Mouse (Mus musculus) neural tube, embryonic 13.5 days (tissue): ENCODE results near the gene S1pr5. TPM values are rescaled to one million over a fixed set of nuclear protein-coding genes. Genes with fewer than 3 reads are reported as not detected.
"Not testable (repeated sequence)": the region's sequence is repeated elsewhere in the genome, so short reads cannot be mapped to it uniquely, and the experiment has no call there.

Experiments used
- ATAC-seq: fragments of 200-750 bp; cut with Nextera tagmentation; 2 replicates; pipeline ENCODE4 v1.8.0; 2017; ENCODE audit warnings: low read depth, mild to moderate bottlenecking, moderate TSS enrichment, moderate library complexity
- H3K27ac ChIP-seq: fragments of 300-500 bp; sonication (generic); replicated peaks from 2 replicates; pipeline ENCODE4 v1.5.1; 2015; ENCODE audit warnings: moderate library complexity, mild to moderate bottlenecking, inconsistent platforms
- H3K27me3 ChIP-seq: fragments of 300-500 bp; sonication (generic); 2 replicates; pipeline ENCODE4 v1.6.1; 2015; ENCODE audit warnings: mild to moderate bottlenecking, inconsistent platforms
- H3K36me3 ChIP-seq: fragments of 300-500 bp; sonication (generic); 2 replicates; pipeline ENCODE4 v1.6.1; 2015; ENCODE audit warnings: mild to moderate bottlenecking, inconsistent platforms
- H3K4me1 ChIP-seq: fragments of 300-500 bp; sonication (generic); replicated peaks from 2 replicates; pipeline ENCODE4 v1.6.1; 2015; ENCODE audit warnings: inconsistent platforms
- H3K4me2 ChIP-seq: fragments of 300-500 bp; sonication (generic); 2 replicates; pipeline ENCODE4 v1.6.1; 2015; ENCODE audit warnings: inconsistent platforms, mild to moderate bottlenecking, moderate library complexity
- H3K4me3 ChIP-seq: fragments of 300-500 bp; sonication (generic); 2 replicates; pipeline ENCODE4 v1.5.1; 2015; ENCODE audit warnings: mild to moderate bottlenecking, inconsistent platforms
- H3K9ac ChIP-seq: fragments of 300-500 bp; sonication (generic); 2 replicates; pipeline ENCODE4 v1.6.1; 2015; ENCODE audit warnings: moderate library complexity, mild to moderate bottlenecking, inconsistent platforms
- H3K9me3 ChIP-seq: fragments of 300-500 bp; sonication (generic); 2 replicates; pipeline ENCODE4 v1.6.1; 2016; ENCODE audit warnings: inconsistent platforms
- WGBS: fragments of 180-500 bp; shearing (Covaris S2); methylation state at CpG from one replicate; pipeline ENCODE4 v1.1.7; 2015; 5-methylcytosine and 5-hydroxymethylcytosine counted together
- polyA plus RNA-seq: library from polyadenylated mRNA; unstranded; fragments of >200 nt; fragmentation: Nextera tagmentation; extraction: Ambion mirVana; gene quantifications from 2 replicates; pipeline ENCODE4 v1.2.1, GENCODE M21; 2015

S1pr5 gene
- 3.0 and 3.8 TPM in 2 replicates for polyA plus RNA-seq

DNA sequence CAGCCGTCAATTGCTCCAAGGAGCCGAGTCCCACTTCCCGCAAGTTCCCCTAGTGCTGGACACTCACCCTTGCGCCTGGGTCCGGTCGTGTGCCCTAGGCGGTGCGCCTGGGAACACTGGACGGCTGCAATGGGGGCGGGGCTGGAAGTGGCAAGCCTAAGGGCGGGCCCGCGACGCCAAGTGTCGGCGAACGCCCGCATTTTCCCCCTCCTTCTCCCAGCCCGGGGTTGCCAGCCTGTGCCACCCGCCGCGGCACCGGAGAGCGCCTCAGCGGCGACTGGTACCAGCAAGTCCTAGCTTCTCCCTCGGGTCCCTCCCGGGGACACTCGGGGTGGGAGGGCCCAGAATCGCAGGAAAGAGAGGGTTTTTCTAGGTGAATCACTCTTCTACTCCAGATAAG, at the start of gene S1pr5:
Gene S1pr5 (minus strand): TSS at position 118 of the 400 bp plus-strand sequence.
- H3K9me3 ChIP-seq: no peaks in the 10 kb centered on the region
- H3K36me3 ChIP-seq: no peaks in the 10 kb centered on the region
- H3K4me1 ChIP-seq: peaks cover 27% of the 10 kb centered on the region
- H3K27me3 ChIP-seq: peaks cover 98% of the 10 kb centered on the region
- no peak for ATAC-seq
- H3K4me2 ChIP-seq: peak within 1 kb of the TSS; percentile 30
- peak within 1 kb of the TSS; percentile 21 for H3K4me3 ChIP-seq
- H3K27ac ChIP-seq: no peak within 1 kb of the TSS
- H3K9ac ChIP-seq: no peak within 1 kb of the TSS
- 1% methylated on average over 28 of the region's 30 CpGs for WGBS

DNA sequence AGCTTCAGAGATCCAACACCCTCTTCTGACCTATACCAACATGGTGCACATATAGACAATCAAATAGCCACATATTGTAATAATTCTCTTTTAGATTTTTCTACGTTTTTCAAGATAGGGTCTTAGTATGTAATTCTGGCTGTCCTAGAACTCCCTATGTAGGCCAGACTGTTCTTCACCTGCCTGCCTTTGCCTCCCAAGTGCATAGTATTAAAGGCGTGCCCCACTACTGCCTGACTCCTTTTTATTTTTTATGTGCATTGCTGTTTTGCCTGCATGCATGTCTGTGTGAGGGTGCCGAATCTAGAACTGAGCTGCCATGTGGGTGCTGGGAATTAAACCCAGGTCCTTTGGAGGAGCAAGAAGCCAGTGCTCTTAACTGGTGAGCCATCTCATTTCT, 44.0 kb upstream of the S1pr5 start:
- H3K4me1 ChIP-seq: peaks cover 29% of the 10 kb centered on the region
- H3K4me3 ChIP-seq: no peak overlapping the region
- no peak overlapping the region for H3K27ac ChIP-seq
- WGBS: 98% methylated on average over 3 of the region's 3 CpGs
- no peak overlapping the region for H3K9ac ChIP-seq
- no peaks in the 10 kb centered on the region for H3K9me3 ChIP-seq
- H3K4me2 ChIP-seq: no peak overlapping the region
- H3K27me3 ChIP-seq: no peaks in the 10 kb centered on the region
- no peak for ATAC-seq
- H3K36me3 ChIP-seq: no peaks in the 10 kb centered on the region

DNA sequence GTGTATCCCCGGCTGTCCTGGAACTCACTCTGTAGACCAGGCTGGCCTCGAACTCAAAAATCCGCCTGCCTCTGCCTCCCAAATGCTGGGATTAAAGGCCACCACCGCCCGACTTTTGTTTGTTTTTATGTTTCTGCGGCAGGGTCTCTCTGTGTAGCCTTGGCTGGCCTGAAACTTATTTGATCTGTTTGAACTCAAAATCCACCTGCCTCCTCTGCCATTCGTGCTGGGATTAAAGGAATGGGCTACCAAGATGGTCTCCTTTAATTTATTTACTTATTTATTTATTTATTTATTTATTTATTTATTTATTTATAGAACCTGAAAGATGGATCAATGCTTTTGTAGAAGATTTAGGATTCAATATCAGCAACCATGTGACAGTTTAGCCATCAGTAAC, 43.6 kb upstream of the S1pr5 start:
- peak overlapping the region; percentile 23 for H3K9ac ChIP-seq
- 19% methylated on average over 7 of the region's 7 CpGs for WGBS
- peak overlapping the region; percentile 86 for H3K4me2 ChIP-seq
- H3K27ac ChIP-seq: peak overlapping the region; percentile 91; the same call in 1 of the 2 replicates
- not testable (repeated sequence) for ATAC-seq, H3K36me3 ChIP-seq, H3K9me3 ChIP-seq, H3K27me3 ChIP-seq
- peak overlapping the region; percentile 81 for H3K4me3 ChIP-seq
- H3K4me1 ChIP-seq: peaks cover 33% of the 10 kb centered on the region

DNA sequence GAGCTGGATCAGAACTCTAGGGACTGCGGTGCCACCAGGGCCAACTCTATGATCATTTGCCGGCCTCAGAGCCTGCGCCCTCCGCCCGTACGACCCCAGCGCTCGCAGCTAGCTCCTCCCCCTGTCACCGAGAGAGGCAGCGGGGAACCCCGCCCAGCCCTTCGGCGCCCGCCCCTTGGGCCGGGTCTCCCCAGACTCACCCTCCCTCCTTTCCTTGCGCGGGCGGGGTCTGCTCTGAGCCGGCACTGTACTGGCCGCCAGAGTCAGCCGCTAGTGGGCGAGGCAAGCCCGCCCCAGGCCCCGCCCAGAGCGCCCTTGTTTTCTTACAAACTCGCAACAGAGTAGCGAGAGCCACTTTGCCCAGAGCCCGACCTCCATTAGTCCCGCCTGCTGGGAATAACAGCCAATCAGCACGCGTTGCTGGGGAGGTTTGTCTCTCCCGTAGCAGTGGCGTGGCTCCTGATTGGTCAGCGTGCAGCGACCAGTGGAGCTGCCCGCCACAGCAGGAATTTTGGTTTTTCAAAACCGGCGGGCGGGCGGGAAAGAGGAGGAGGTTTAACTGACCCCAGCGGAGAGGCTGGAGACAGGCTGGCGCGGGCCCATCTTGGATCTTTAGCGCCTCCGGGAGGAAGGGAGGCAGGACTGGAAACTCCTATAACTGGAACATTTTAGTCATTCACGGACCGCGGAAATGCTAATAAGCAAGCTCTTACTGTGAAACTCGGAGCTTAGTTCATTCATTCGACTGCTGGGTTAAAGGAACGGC, 43.0 kb upstream of the S1pr5 start, which contains the start of gene Cdkn2d:
Gene Cdkn2d (minus strand): TSS at position 386 of the 766 bp plus-strand sequence.
- ATAC-seq: peak; percentile 95
- Histone ChIP-seq H3K27me3 (no peaks in the 10 kb centered on the region), H3K4me1 (peaks cover 40% of the 10 kb centered on the region), H3K9me3 (no peaks in the 10 kb centered on the region), H3K9ac (peak within 1 kb of the TSS; percentile 87), H3K27ac (peak within 1 kb of the TSS; percentile 91), H3K36me3 (no peaks in the 10 kb centered on the region), H3K4me3 (peak within 1 kb of the TSS; percentile 81), H3K4me2 (peak within 1 kb of the TSS; percentile 86)
- WGBS: under 1% methylated on average over 51 of the region's 51 CpGs

DNA sequence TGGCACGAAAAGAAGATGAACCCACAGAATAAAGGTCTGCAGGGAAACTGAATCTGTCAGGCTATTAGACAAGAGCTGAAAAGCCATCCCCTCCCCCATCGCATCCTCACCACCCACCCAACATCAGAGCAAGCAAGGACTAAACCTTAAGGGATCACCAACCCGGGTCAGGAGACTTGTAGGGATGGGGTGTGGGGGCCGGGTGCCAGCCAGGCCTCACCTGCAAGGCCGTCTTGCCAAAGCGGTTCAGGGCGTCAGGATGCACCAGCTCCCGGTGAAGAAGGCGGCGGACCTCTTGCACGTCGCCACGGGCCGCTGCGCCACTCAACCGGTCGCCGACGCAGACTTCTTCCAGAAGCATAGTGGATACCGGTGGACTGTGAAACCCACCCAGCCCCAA, 42.3 kb upstream of the S1pr5 start:
- Histone ChIP-seq H3K9ac (peak overlapping the region; percentile 87), H3K4me1 (peaks cover 43% of the 10 kb centered on the region), H3K4me3 (peak overlapping the region; percentile 81), H3K27ac (peak overlapping the region; percentile 91), H3K27me3 (no peaks in the 10 kb centered on the region), H3K36me3 (no peaks in the 10 kb centered on the region; the same call in 1 of the 2 replicates), H3K4me2 (peak overlapping the region; percentile 86), H3K9me3 (no peaks in the 10 kb centered on the region)
- no peak; the same call in 1 of the 2 replicates for ATAC-seq
- under 1% methylated on average over 20 of the region's 20 CpGs for WGBS

DNA sequence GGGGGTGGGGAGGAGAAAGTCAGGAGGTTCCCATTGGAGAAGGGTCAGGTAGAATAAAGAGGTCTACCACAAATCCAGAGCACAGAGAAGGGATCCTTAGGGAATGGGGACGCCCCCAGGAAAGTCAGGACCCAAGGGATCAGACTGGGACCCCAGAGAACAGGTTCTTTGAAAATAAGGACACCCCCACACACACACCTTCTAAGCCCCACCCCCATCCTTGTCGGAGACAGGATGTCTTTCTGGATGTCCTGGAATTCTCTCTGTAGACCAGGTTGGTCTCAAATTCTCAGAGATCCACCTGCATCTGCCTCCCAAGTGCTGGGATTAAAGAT, 41.1 kb upstream of the S1pr5 start:
- 88% methylated on average over 2 of the region's 2 CpGs for WGBS
- peak overlapping the region; percentile 81 for H3K4me3 ChIP-seq
- ATAC-seq: no peak
- peaks cover 11% of the 10 kb centered on the region for H3K36me3 ChIP-seq
- H3K27me3 ChIP-seq: no peaks in the 10 kb centered on the region
- H3K4me2 ChIP-seq: peak overlapping the region; percentile 86
- no peak overlapping the region for H3K9ac ChIP-seq
- H3K4me1 ChIP-seq: peaks cover 44% of the 10 kb centered on the region
- H3K9me3 ChIP-seq: no peaks in the 10 kb centered on the region
- H3K27ac ChIP-seq: no peak overlapping the region

DNA sequence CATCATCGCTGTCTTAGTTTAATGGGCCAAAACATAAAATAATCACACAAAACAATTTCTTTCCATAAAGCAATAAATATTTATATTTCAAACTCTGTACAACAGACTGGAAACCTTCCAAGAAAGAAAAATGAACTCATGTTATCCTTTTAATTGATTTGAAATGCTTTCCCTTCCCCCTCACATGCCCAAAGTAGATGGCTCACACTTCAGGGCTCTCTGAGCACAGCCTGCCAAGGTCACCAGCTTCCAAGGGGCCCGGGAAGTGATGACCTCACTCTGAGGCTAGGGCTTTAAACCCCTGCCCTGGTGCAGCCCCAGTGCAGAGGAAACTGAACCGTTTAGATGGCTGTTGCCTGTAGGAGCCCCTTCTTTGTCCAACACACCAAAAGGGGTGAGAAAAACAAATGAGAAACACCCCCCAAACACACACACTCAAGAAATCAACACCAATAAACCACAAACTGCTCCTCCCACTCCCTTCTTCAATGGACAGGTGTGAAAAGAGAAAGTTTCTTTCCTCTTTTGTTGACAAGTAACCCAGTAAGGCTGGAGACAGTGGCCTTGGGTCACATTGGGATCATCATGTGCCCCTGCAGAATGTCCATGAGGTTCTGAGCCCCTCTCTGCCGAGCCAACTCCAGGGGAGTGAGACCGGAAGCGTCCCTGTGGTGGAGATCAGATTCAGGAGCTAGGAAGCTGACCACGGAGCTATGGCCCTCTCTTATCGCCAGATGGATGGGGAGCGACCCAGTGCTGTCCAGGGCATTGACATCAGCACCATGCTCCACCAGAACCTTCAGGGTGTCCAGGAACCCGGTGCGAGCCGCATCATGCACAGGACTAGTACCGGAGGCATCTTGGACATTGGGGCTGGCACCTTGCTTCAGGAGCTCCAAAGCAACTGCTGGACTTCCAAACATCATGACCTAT, 40.4 kb upstream of the S1pr5 start:
- peak overlapping the region; percentile 81 for H3K4me3 ChIP-seq
- peaks cover 18% of the 10 kb centered on the region for H3K36me3 ChIP-seq
- H3K27ac ChIP-seq: peak overlapping the region; percentile 89
- peaks cover 44% of the 10 kb centered on the region for H3K4me1 ChIP-seq
- peak overlapping the region; percentile 86 for H3K4me2 ChIP-seq
- H3K27me3 ChIP-seq: no peaks in the 10 kb centered on the region
- WGBS: 79% methylated on average over 13 of the region's 13 CpGs
- no peak for ATAC-seq
- H3K9ac ChIP-seq: peak overlapping the region; percentile 80
- H3K9me3 ChIP-seq: no peaks in the 10 kb centered on the region

DNA sequence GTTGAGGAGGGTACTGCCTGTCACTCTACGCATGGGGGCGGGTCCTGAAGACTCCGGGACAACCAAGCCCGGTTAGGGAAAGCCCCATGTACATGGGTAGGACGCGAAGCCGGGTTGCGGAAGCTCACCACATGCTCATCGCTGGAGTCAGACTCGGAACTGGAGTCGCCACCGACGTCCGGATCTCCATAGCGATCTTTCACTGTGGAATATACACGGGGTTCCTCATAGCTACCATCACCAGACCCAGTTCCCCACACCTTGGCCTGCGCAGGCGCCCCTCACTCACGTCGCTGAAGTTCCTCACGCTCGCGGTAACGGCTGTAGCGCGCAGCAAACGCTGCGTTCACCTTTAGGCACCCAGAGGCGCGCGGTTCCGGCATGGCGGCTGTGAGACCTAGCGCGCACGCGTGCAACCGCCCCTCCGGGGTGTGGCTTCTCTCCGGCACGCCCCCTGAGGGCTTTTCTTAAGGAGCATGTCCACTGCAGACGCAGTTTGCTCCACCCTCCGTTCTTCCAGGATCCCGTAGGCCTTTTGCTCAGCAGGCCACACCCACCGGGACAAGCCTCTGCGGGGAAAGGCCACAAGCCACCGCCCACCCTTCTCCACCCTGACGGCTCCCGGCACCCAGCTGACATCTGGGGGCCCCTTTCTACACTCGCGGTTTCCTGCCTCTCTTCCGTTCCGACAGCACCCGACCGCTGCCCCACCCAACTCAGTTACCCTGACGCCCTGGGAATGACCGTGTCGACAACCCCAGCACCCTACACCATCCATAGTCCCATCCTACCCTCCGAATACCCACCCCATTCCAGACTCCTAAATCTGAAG, 39.5 kb upstream of the S1pr5 start, which contains the start of gene Kri1:
Gene Kri1 (minus strand): TSS at position 399 of the 832 bp plus-strand sequence.
- WGBS: under 1% methylated on average over 59 of the region's 59 CpGs
- peak within 1 kb of the TSS; percentile 80 for H3K9ac ChIP-seq
- H3K27ac ChIP-seq: peak within 1 kb of the TSS; percentile 89

DNA sequence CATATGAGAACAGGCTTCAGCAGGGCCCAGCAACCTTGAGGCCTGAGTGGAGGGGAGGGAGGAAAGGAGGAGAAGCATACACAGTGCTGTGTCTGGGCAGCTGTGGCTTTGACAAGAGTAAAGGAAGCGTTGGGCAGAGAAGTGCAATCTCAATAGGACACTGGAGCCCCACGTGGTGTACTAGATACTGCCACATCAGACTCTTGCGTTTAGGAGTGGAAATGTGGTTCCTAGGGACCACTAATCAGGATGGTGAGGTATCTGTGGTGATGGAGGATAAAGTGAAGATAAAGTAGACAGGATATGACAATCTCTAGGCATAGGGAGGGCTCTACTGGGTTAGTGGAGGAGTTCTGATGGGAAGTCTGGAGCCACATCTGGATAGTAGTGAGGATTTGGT, 38.5 kb upstream of the S1pr5 start:
- ATAC-seq: no peak
- 65% methylated on average over 3 of the region's 3 CpGs for WGBS
- Histone ChIP-seq H3K4me3 (peak overlapping the region; percentile 81), H3K27me3 (no peaks in the 10 kb centered on the region), H3K4me1 (peaks cover 42% of the 10 kb centered on the region), H3K27ac (peak overlapping the region; percentile 89), H3K4me2 (peak overlapping the region; percentile 86), H3K36me3 (peaks cover 31% of the 10 kb centered on the region), H3K9ac (peak overlapping the region; percentile 80), H3K9me3 (no peaks in the 10 kb centered on the region)

More for the DNA sequence above, 39.5 kb upstream of the S1pr5 start, which contains the start of gene Kri1:
- Histone ChIP-seq H3K4me2 (peak within 1 kb of the TSS; percentile 86), H3K27me3 (no peaks in the 10 kb centered on the region), H3K9me3 (no peaks in the 10 kb centered on the region), H3K4me3 (peak within 1 kb of the TSS; percentile 81), H3K36me3 (peaks cover 22% of the 10 kb centered on the region), H3K4me1 (peaks cover 44% of the 10 kb centered on the region)
- ATAC-seq: peak; percentile 70

DNA sequence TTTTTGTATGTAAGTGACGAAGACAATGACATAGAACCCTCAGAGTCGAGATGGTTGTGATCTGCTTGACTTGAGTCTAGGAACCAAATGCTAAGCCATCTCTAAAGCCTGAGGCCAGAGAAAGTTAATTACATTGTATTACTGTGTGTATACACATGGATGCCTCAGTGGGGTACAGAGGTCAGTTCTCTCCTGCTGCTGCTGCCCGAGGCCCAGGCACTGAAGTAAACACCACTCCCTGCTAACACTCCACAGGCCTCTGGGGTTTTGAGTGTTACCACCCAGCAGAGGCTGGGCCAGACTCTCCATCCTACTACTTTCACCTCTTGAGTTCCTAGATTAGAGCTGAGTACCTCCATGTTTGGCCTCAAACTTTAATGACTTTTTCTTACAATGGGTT, 35.8 kb upstream of the S1pr5 start:
- Histone ChIP-seq H3K4me1 (peaks cover 25% of the 10 kb centered on the region), H3K36me3 (peaks cover 58% of the 10 kb centered on the region)
- 88% methylated on average over 3 of the region's 3 CpGs for WGBS

DNA sequence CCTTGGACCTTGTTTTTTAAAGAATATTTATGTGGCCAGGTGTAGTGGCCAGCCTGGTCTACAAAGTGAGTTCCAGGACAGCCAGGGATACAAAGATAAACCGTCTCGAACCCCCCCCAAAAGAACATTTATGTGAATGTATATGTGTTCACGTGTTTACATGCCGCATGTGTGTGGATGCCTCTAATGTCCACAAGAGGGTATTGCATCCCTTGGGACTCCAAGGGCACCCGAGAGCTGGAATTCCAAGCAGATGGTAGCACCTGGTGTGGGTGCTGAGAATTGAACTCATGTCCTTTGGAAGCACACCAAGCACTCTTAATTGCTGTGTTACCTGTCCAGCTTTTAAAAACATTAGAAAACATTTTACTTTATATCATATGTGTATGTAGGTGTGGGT, 35.3 kb upstream of the S1pr5 start:
- no peak overlapping the region for H3K4me2 ChIP-seq
- no peaks in the 10 kb centered on the region for H3K9me3 ChIP-seq
- 90% methylated on average over 5 of the region's 5 CpGs for WGBS
- H3K27me3 ChIP-seq: no peaks in the 10 kb centered on the region
- H3K4me1 ChIP-seq: peaks cover 21% of the 10 kb centered on the region
- ATAC-seq: no peak
- no peak overlapping the region for H3K9ac ChIP-seq
- H3K36me3 ChIP-seq: peaks cover 62% of the 10 kb centered on the region
- no peak overlapping the region for H3K4me3 ChIP-seq
- no peak overlapping the region for H3K27ac ChIP-seq

More for the DNA sequence above, 35.8 kb upstream of the S1pr5 start:
- Histone ChIP-seq H3K9ac (no peak overlapping the region), H3K4me2 (no peak overlapping the region), H3K27ac (no peak overlapping the region), H3K27me3 (no peaks in the 10 kb centered on the region), H3K4me3 (no peak overlapping the region), H3K9me3 (no peaks in the 10 kb centered on the region)
- ATAC-seq: no peak
